Mouse (Mus musculus): ENCODE measurements around the gene E130218I03Rik.

E130218I03Rik gene

GRCm38 (mm10) chr4:134287168-134287564 lies 43.7 kb downstream of the E130218I03Rik start:
- in situ Hi-C loops (cut with MboI), result loop anchor here (5.0 kb wide), 1 partner anchor 100 kb away; the partner anchor contains the start of gene Cep85

GRCm38 (mm10) chr4:134287575-134288025 lies 44.1 kb downstream of the E130218I03Rik start, which contains the start of gene Pdik1l:
Gene Pdik1l (minus strand): TSS chr4:134287895.
- in situ Hi-C loops (cut with MboI), result loop anchor here (5.0 kb wide), 1 partner anchor 100 kb away; the partner anchor contains the start of gene Cep85

GRCm38 (mm10) chr4:134288397-134289256 lies 45.2 kb downstream of the E130218I03Rik start:
- in situ Hi-C loops (cut with MboI), result loop anchor here (5.0 kb wide), 1 partner anchor 101 kb away; the partner anchor contains the start of gene Cep85

- in situ Hi-C loops (cut with MboI), result no loop called here
Observed at GRCm38 (mm10) chr4:134292067-134292466, 48.6 kb downstream of the E130218I03Rik start.

- in situ Hi-C loops (cut with MboI), result no loop called here
Observed at GRCm38 (mm10) chr4:134293061-134293691, 49.7 kb downstream of the E130218I03Rik start.

GRCm38 (mm10) chr4:134293692-134294163 lies 50.3 kb downstream of the E130218I03Rik start:
- in situ Hi-C loops (cut with MboI), result no loop called here
